Mouse (Mus musculus): ENCODE data around the gene Ldlrad3.

Ldlrad3 gene

DNA sequence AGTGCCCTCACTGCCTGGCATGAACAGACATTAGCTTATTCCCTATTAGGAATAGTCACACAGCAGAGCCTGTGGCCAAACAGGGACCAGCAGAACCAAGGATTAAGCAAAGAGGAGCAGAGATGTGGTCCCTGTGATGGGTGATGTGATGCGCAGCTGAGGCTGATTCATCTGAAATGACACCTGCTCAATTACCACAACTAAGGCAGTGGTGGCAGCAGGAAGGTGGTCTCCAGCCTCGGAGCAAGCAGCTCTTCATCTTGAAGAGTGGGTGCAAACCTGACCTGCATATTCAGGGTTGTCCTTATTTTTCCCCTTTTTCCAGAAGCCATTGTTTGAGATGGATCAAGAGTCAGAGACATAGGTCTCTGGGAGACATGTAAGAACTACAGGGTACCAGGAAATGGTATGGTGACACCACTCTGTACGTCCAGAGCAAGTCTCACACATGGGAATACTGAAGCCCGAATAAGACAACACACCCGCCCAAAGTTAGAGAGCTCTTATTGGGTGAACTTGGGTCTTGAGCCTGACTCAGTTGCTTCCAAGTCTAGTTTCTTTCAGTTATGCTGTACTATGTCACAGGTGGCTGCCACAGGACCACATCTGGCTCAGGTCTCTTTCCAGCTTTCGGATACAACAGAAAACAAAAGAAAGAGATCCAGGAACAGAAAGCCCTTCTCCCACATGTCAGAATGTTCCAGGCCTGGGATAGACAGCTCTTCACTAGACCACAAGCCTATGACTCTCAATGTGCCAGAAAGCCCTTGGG is 112.7 kb downstream of the Ldlrad3 start:
- no peak for DNase-seq (ENCODE audit: low spot score)

- no peak for DNase-seq (ENCODE audit: low spot score)
Observed at GRCm38 (mm10) chr2:102072859-102073258, 113.3 kb downstream of the Ldlrad3 start.

DNA sequence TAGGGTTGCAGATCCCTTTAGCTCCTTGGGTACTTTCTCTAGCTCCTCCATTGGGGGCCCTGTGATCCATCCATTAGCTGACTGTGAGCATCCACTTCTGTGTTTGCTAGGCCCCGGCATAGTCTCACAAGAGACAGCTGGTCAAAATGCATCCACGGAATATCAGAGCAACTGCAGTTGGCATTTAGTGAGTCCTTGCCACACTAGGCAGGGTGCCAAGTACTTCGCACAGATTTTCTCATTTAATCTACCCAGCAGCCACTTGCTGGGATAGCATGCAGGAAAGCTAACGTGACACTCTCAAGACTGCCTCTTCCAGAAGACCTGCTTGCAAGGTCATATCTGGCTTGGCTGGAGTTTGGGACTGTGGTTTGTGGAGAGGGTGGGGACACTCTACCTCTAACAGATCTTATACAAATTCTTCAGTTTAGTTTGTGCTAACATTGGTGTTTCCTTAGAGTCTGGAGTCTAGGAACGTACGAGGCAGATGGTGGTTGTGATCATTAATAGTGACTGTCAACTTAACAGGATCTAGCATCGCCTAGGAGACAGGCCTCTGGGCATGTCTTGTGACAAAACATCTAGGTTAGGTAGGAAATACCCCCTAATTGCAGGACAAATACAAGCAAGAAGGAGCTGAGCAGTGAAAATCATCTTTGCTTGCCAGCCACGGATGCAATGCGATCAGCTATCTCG is 115.0 kb downstream of the Ldlrad3 start:
- no peak for DNase-seq (ENCODE audit: low spot score)

GRCm38 (mm10) chr2:102064826-102065441 is 121.3 kb downstream of the Ldlrad3 start:
- no peak for DNase-seq (ENCODE audit: low spot score)

GRCm38 (mm10) chr2:102063906-102064505 is 122.2 kb downstream of the Ldlrad3 start:
- DNase-seq (ENCODE audit: low spot score) = no peak

DNA sequence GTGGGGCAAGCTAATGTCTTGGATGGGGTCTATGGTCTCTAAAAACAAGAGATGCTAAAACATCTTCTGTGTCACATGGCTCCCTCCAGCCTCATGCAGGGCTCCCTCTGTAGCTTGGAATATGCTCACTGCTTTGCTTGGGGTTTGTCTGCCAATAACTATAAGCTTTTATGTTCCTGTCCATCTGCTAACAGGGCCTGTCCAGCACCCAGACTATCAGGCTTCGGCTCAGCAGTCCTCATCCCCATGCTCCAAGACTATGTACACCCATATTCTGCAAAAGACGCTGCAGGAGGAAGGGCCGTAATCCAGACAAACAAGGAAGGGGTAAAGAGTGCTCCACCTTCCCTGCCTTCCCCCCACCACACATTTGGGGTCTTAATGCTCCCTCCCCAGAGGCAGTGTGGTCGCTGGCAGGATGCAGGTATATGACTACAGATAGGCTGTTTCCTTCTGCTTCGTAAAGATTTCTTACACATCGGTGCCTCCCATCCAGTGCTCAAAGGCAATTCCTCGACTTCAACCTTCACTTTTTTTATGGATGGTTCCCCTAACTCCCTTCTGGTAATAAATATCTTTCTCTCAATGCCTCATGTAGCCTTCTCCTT is 123.2 kb downstream of the Ldlrad3 start:
- DNase-seq (ENCODE audit: low spot score) = no peak

DNA sequence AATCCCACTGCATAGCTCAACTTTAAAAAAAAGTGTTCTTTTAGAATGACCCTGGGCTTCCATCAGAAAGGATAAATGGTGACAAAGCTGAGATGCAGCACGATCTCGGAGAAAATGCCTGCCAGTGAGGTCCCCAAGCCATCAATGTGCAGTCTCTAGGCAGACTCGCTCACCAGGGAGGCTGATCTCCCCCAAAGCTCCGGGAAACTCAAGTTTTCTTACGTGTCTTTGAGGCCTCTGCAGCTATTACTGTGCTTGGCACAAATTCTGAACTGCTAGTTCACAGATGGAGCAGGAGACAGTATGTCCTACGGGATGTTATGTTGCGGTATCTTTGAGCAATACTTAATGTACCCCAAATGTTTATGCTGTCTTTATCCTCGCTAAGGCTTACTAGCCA is 124.3 kb downstream of the Ldlrad3 start:
- no peak for DNase-seq (ENCODE audit: low spot score)

- no peak for DNase-seq (ENCODE audit: low spot score)
Observed at GRCm38 (mm10) chr2:102057746-102058145, 128.4 kb downstream of the Ldlrad3 start.

GRCm38 (mm10) chr2:102057029-102057685 is 129.0 kb downstream of the Ldlrad3 start:
- no peak for DNase-seq (ENCODE audit: low spot score)

DNA sequence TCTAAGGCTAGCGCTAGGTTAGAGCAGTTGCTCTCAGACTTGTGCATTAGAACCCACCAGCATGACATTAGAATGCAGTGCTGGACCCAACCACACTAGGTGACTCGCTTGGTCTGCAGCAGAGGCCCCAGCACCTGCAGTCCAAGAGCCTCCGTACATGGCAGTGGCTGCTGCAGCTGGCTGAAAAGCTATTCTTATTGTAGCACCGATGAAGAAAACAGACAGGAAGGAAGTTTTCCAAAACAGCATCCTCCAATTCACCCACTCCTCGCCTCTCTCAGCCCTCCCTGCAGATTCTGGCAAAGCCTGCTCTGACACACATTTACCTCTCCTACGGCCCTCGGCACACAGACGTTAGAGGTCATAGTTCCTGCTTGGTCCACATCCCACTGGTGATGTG is 130.0 kb downstream of the Ldlrad3 start:
- no peak for DNase-seq (ENCODE audit: low spot score)

DNA sequence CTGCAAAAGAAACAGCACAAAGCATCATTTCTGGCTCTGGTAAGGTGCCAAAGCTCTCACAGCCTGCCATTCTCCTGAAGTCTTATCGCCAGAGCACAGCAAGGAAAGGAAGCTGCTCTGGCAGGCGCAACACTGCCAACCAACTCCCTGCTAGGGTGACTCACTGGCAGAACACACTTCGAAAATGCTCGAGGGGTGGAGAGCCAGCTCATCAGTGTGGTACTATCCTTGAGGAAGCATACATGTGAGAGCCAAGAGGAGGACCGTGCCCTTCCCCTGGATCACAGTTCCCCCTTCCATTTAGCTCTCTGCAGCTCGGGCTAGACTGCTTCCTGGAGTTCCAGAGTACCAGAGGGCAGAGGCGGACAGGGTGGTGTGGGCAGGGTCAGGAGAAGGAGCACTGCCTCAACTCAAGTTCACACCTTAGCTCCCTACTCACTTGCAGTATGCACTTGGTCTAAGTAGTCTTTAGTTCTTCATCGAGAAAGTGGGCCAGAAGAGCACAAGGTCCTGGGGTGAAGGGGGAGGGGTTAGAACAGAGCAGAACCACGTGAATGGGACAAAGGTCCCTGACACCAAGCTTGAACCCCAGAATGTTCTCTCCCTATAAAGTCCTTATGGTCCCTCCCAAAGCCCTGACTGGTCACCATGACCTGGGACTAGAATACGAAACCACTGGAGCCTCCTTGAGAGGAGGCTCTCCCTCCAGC is 133.1 kb downstream of the Ldlrad3 start:
- no peak for DNase-seq (ENCODE audit: low spot score)

DNA sequence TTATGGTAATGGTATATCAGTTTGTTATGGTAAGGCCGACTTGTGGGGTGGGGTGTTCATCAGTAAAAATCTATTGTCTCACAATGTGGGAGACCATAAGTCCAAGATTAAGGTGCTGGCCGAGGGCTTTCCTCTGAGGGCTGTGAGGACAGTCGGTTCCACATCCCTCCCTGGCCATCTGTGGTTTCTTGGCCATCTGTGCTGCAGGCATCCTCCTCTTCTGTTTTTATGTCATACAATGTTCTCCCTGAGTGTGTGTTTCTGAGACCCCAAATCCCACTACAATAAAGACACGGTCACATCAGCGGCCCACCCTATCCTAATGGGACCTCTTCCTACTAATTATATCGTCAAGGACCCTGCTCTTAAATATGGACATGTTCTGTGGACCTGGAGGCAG is 133.8 kb downstream of the Ldlrad3 start:
- DNase-seq (ENCODE audit: low spot score) = no peak

- no peak for DNase-seq (ENCODE audit: low spot score)
Observed at GRCm38 (mm10) chr2:102049866-102050550, 136.2 kb downstream of the Ldlrad3 start.

DNA sequence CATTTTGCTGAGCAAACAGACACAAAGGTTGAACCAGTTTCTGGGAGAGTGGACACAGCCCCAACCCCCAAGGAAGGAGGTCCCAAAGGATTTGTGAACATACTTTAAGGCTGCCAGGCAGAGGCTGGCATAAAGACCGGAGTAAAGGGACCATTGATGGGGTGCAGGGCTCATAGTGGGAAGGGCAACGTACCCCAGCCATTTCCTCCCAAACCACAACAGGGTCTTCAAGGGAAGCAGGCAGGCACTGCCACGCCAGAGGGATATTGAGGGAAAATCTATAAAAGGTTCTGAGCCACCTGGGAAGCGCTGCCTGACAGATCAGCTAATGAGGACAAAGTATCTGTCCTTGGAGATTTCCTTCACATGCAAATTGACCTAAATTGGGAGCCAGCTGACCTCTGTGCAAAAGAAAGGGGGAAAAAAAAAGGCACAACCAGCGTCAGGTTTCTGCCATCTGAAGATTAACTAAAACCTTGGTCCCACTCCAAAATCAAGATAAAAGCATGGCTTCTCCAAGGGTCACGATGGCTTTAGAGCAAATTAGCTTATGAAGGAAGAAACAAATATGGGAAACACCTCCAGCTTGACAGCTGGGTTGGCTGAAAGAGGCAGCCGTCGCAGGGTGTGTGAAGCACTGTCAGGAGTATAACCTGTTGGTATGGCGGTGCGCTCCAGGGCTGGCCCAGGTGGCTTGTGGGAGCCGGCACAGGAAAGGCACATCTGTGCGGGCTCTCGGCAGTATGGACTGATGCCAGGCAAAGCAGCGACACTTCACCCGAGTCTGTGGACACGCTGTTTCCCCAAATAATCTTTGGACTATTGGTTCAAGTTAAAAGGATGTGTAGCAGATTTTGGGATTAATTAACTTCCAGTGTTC is 137.6 kb downstream of the Ldlrad3 start:
- DNase-seq (ENCODE audit: low spot score) = no peak

- no peak for DNase-seq (ENCODE audit: low spot score)
Observed at GRCm38 (mm10) chr2:102046481-102046880, 139.7 kb downstream of the Ldlrad3 start.

- no peak for DNase-seq (ENCODE audit: low spot score)
Observed at GRCm38 (mm10) chr2:102040456-102040855, 145.7 kb downstream of the Ldlrad3 start.

DNA sequence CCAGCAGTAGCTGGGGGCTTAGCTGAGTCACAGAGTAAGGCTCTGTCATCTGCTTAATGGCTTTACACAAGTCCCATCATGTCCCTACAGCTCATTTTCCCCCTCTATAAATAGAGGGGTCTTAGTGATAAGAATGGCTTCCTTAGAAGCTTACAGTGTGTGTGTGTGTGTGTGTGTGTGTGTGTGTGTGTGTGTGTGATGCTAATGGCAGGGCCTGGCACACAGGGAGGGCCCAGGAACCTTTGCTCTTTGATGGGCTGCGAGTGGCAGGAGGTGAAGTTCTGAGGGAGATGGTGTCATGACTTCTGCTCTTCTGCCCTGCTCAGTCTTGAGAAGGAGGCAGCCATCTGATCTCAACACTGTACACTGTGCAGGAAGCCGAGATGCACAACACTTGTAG is 146.2 kb downstream of the Ldlrad3 start:
- DNase-seq (ENCODE audit: low spot score) = no peak

DNA sequence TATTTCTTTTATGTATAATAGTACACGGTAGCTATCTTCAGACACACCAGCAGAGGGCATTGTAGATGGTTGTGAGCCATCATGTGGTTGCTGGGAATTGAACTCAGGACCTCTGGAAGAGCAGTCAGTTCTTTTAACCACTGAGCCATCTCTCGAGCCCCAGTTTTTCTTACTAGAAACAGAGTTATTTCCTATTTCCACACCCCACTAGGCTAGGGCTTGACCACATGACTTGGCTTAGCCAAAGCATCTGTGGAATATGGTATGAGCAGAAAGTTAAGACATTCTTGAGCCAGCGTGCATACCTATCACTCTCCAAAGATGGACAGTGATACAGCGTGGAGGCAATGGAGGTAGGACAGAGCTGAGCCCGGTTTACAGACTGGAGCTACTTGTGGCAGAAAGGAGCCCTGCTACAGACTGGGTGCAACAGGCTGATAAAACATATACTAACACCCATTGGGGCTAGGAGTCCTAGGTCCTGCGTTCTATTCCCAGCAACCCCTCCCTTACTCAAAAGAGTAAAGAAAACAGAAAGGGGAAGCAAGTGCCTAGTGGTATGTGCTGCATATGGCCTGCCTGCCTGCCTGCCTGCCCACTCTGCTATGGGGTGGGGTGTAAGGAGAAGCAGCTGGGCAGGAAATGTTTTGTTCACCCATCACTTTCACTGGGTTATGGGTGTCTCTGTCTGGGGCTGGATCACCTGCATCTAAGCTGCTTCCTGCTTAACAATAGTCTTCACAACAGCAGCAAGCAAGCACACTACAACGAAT is 147.1 kb downstream of the Ldlrad3 start:
- DNase-seq (ENCODE audit: low spot score) = no peak

Data from yolk sac, embryonic 10.5 days (tissue).